In the genomic region with DNA sequence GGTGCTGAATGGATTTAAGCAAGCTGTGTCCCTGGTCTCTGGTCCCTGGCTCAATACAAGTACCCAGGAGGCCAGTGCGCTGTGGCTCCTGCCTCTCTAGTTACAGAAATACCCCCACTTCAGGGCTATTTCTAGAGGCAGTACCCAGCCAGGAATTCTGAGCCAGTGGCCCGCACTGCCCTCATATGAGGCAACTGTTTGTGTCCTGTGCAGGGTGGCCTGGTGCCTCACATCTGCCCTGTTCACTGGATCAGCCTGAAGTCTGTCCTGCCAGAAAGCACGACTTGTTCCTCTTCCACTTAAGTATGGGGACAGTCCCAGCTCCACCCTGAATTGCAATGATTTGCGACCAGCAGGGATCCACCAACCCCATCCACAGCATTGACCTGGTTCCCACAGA, we compare ENCODE assay signal across 21 mouse cellular contexts. TPM values are rescaled to one million over a fixed set of nuclear protein-coding genes. Genes with fewer than 3 reads are reported as not detected.
DNase-seq lines count a peak whose midpoint lies in the region; ATAC-seq and TF ChIP-seq lines count a peak whose summit lies in the region.
"Had no signal": no experiment of that assay in that cellular context is flagged by ENCODE, and none has a peak within 500 bp of the region (broad histone marks: within the 10 kb centered on the region; RNA-seq: fewer than 3 reads in every experiment).

No protein-coding gene starts in this region.

- no peak for TF ChIP-seq CTCF in heart, postnatal 0 days (IDR thresholded peaks at IDR 0.05; ENCODE audit: low read depth)
- no peak for TF ChIP-seq CTCF in intestine, postnatal 0 days (IDR thresholded peaks at IDR 0.05; ENCODE audit: low read depth)

- no peaks in the 10 kb centered on the region for H3K36me3 ChIP-seq in heart, postnatal 0 days (replicated peaks; ENCODE audit: control insufficient read depth, insufficient read depth, low read length)
- H3K36me3 ChIP-seq in intestine, postnatal 0 days (ENCODE audit: control insufficient read depth, insufficient read depth), result no peaks in the 10 kb centered on the region
- H3K36me3 ChIP-seq: hindbrain, embryonic 13.5 days; liver, embryonic 12.5 days; neural tube, embryonic 15.5 days had no signal

- H3K9ac ChIP-seq in heart, postnatal 0 days (replicated peaks; ENCODE audit: low read depth, low read length), result no peak overlapping the region
- H3K9ac ChIP-seq in intestine, postnatal 0 days (ENCODE audit: low read depth, low read length), result no peak overlapping the region
- H3K9ac ChIP-seq: forebrain, embryonic 13.5 days; hindbrain, embryonic 13.5 days; liver, embryonic 12.5 days; neural tube, embryonic 15.5 days had no signal

- H3K4me1 ChIP-seq in heart, postnatal 0 days (ENCODE audit: control insufficient read depth, insufficient read depth), result peaks cover 17% of the 10 kb centered on the region
- no peaks in the 10 kb centered on the region for H3K4me1 ChIP-seq in intestine, postnatal 0 days (replicated peaks; ENCODE audit: control insufficient read depth, insufficient read depth, low read length)
- H3K4me1 ChIP-seq: liver, embryonic 12.5 days; neural tube, embryonic 15.5 days had no signal

- H3K27me3 ChIP-seq in heart, postnatal 0 days (ENCODE audit: control insufficient read depth, insufficient read depth, low read length), result no peaks in the 10 kb centered on the region
- no peaks in the 10 kb centered on the region for H3K27me3 ChIP-seq in intestine, postnatal 0 days (replicated peaks; ENCODE audit: control insufficient read depth, insufficient read depth, low read length)
- H3K27me3 ChIP-seq: forebrain, embryonic 13.5 days; hindbrain, embryonic 13.5 days; liver, embryonic 12.5 days; neural tube, embryonic 15.5 days had no signal

- peak; percentile 78 for ATAC-seq in heart, postnatal 0 days (ENCODE audit: insufficient read depth, low read depth)
- ATAC-seq in intestine, postnatal 0 days, result no peak
- ATAC-seq: activated CD4-positive, CD25-positive, alpha-beta regulatory T cell, adult 4 months; forebrain, embryonic 13.5 days; intestine, embryonic 16.5 days; liver, embryonic 12.5 days had no signal

- H3K9me3 ChIP-seq in heart, postnatal 0 days (replicated peaks; ENCODE audit: control insufficient read depth, low read length), result no peaks in the 10 kb centered on the region
- no peaks in the 10 kb centered on the region for H3K9me3 ChIP-seq in intestine, postnatal 0 days (ENCODE audit: control insufficient read depth)
- H3K9me3 ChIP-seq: hindbrain, embryonic 13.5 days; liver, embryonic 12.5 days; neural tube, embryonic 15.5 days had no signal

- H3K4me2 ChIP-seq in heart, postnatal 0 days (ENCODE audit: low read depth, low read length), result no peak overlapping the region
- H3K4me2 ChIP-seq in intestine, postnatal 0 days (replicated peaks; ENCODE audit: low read depth), result no peak overlapping the region
- H3K4me2 ChIP-seq: forebrain, embryonic 13.5 days; hindbrain, embryonic 13.5 days; liver, embryonic 12.5 days; neural tube, embryonic 15.5 days had no signal

- no peak for TF ChIP-seq EP300 in heart, postnatal 0 days (IDR thresholded peaks at IDR 0.05; ENCODE audit: low read depth)

- peak; percentile 17 for DNase-seq in adrenal gland, adult 8-10 months
- no peak for DNase-seq in adrenal gland, adult 18-20 months (ENCODE audit: low spot score in 2 of 2)
- peak; percentile 15 for DNase-seq in retina, postnatal 1 day
- no peak for DNase-seq in retina, embryonic 14.5 days (ENCODE audit: low spot score)
- peak; percentile 53 for DNase-seq in heart, postnatal 0 days (ENCODE audit: low spot score)
- no peak for DNase-seq in cerebellum, adult 18-20 months
- no peak for DNase-seq in natural killer cell, adult 2 months (ENCODE audit: low spot score in 2 of 2)
- DNase-seq: cerebellum, adult 9-10 months; kidney, postnatal 10 days; layer of hippocampus, adult 9-11 months; thymus, postnatal 25 days had no signal

- H3K27ac ChIP-seq in heart, postnatal 0 days (ENCODE audit: low read depth), result peak overlapping the region; percentile 61
- H3K27ac ChIP-seq in intestine, postnatal 0 days (ENCODE audit: low read depth, low read length), result no peak overlapping the region
- H3K27ac ChIP-seq: forebrain, embryonic 13.5 days; hindbrain, embryonic 13.5 days; liver, embryonic 12.5 days; neural tube, embryonic 15.5 days; stomach, postnatal 0 days had no signal

- 38% methylated on average over 4 of the region's 4 CpGs for WGBS in heart, postnatal 0 days
- WGBS in intestine, postnatal 0 days, result 70% methylated on average over 4 of the region's 4 CpGs

- no peak overlapping the region for H3K4me3 ChIP-seq in heart, postnatal 0 days (ENCODE audit: low read depth, low read length)
- H3K4me3 ChIP-seq in intestine, postnatal 0 days (ENCODE audit: low read depth, low read length), result no peak overlapping the region
- H3K4me3 ChIP-seq: forebrain, embryonic 13.5 days; hindbrain, embryonic 13.5 days; liver, embryonic 12.5 days; neural tube, embryonic 15.5 days had no signal

RNA-seq across cellular contexts. Expression of a gene that starts 10.5 kb away (rescaled TPM):
- under 1 TPM in 1 of 4 experiments, not detected in 3; 0.13 TPM for total RNA-seq in adrenal gland, adult 8-10 months (2022)
- under 1 TPM; 0.17 to 0.48 TPM for total RNA-seq in adrenal gland, adult 18-20 months (2021)
- not detected in 2 replicates for total RNA-seq in heart, postnatal 0 days (2014; rRNA removed; ENCODE audit: low replicate concordance)
- polyA plus RNA-seq in heart, postnatal 0 days (2015; fragmentation: Nextera tagmentation; extraction: Ambion mirVana), result not detected in 2 replicates
- polyA plus RNA-seq in intestine, postnatal 0 days (2015; fragmentation: Nextera tagmentation; extraction: Ambion mirVana), result not detected in 2 replicates
- total RNA-seq: left cerebral cortex, postnatal 14 days had no signal
- polyA plus RNA-seq: activated CD4-positive, CD25-positive, alpha-beta regulatory T cell, adult 4 months; forebrain, embryonic 13.5 days; hindbrain, embryonic 13.5 days; intestine, embryonic 16.5 days; lung, embryonic 16.5 days; neural tube, embryonic 15.5 days; stomach, postnatal 0 days had no signal

RNA-seq across cellular contexts. Expression of a gene that starts 27.9 kb away (rescaled TPM):
- total RNA-seq in adrenal gland, adult 8-10 months (2022), result 1 to 10 TPM; 5.7 to 8.2 (median 6.0) TPM
- total RNA-seq in adrenal gland, adult 18-20 months (2021), result 1 to 10 TPM; 4.4 to 4.9 TPM
- 0.46 TPM in 1 of 2 replicates, not detected in the other for total RNA-seq in heart, postnatal 0 days (2014; rRNA removed; ENCODE audit: low replicate concordance)
- 0.18 and 0.29 TPM in 2 replicates for polyA plus RNA-seq in heart, postnatal 0 days (2015; fragmentation: Nextera tagmentation; extraction: Ambion mirVana)
- polyA plus RNA-seq in intestine, postnatal 0 days (2015; fragmentation: Nextera tagmentation; extraction: Ambion mirVana), result 3.8 and 4.5 TPM in 2 replicates
- polyA plus RNA-seq: activated CD4-positive, CD25-positive, alpha-beta regulatory T cell, adult 4 months had no signal

RNA-seq across cellular contexts. Expression of a gene that starts 34.2 kb away (rescaled TPM):
- total RNA-seq in adrenal gland, adult 8-10 months (2022), result 100 to 1,000 TPM in 1 of 4 experiments, 10 to 100 TPM in 3; 14.6 to 106 (median 31.8) TPM
- total RNA-seq in adrenal gland, adult 18-20 months (2021), result 100 to 1,000 TPM in 1 of 2 experiments, 10 to 100 TPM in 1; 55.8 to 288 TPM
- total RNA-seq in heart, postnatal 0 days (2014; rRNA removed; ENCODE audit: low replicate concordance), result not detected in 2 replicates
- 0.32 and 0.48 TPM in 2 replicates for polyA plus RNA-seq in heart, postnatal 0 days (2015; fragmentation: Nextera tagmentation; extraction: Ambion mirVana)
- polyA plus RNA-seq in intestine, postnatal 0 days (2015; fragmentation: Nextera tagmentation; extraction: Ambion mirVana), result 0.59 and 0.65 TPM in 2 replicates
- polyA plus RNA-seq: activated CD4-positive, CD25-positive, alpha-beta regulatory T cell, adult 4 months; lung, embryonic 16.5 days had no signal

RNA-seq across cellular contexts. Expression of a gene that starts 58.6 kb away (rescaled TPM):
- 100 to 1,000 TPM; 125 to 142 (median 131) TPM for total RNA-seq in adrenal gland, adult 8-10 months (2022)
- total RNA-seq in adrenal gland, adult 18-20 months (2021), result 100 to 1,000 TPM; 148 to 189 TPM
- total RNA-seq in heart, postnatal 0 days (2014; rRNA removed; ENCODE audit: low replicate concordance), result 34.1 and 42.4 TPM in 2 replicates
- 201 and 207 TPM in 2 replicates for polyA plus RNA-seq in heart, postnatal 0 days (2015; fragmentation: Nextera tagmentation; extraction: Ambion mirVana)
- polyA plus RNA-seq in intestine, postnatal 0 days (2015; fragmentation: Nextera tagmentation; extraction: Ambion mirVana), result 104 and 110 TPM in 2 replicates

Comparison
In these comparisons a context has a peak if more than half of its experiments do, and no peak if none do; other contexts are left out.
1. DNase-seq: peak in adrenal gland, adult 8-10 months (single experiment), retina, postnatal 1 day (single experiment) and heart, postnatal 0 days (single experiment); none in adrenal gland, adult 18-20 months (0 of 2), retina, embryonic 14.5 days (single experiment), cerebellum, adult 18-20 months (0 of 2) and natural killer cell, adult 2 months (0 of 2).
2. RNA of a gene that starts 34.2 kb away (total RNA-seq): 55.8 to 288 TPM in adrenal gland, adult 18-20 months and 14.6 to 106 TPM in adrenal gland, adult 8-10 months; not detected in heart, postnatal 0 days; every median in the first group is over 10 times any median in the second.